Mouse (Mus musculus) ES-E14 (cell line): ENCODE data around the gene Dmp1. TPM values are rescaled to one million over a fixed set of nuclear protein-coding genes. Genes with fewer than 3 reads are reported as not detected.

Source experiments
- DNase-seq: peaks from one replicate; pipeline ENCODE4 v3.0.0-alpha.2; 2013; ENCODE audit warnings: low read depth, low spot score
- H3K27ac ChIP-seq: 2 replicates; pipeline ENCODE4 v1.5.1; 2012; ENCODE audit warnings: low read depth, mild to moderate bottlenecking, low read length, moderate library complexity, mixed read lengths; ENCODE audit not compliant: poor library complexity, insufficient read depth, severe bottlenecking
- H3K36me3 ChIP-seq: 2 replicates; pipeline ENCODE4 v1.6.1; 2012; ENCODE audit warnings: mild to moderate bottlenecking, low read length, moderate library complexity, mixed read lengths; ENCODE audit not compliant: control insufficient read depth, poor library complexity, insufficient read depth, severe bottlenecking
- H3K4me1 ChIP-seq, 2 experiments: fragments of 150-350 bp in 1 of 2; sonication (generic) in 1 of 2; 2 replicates each; pipeline ENCODE4 v1.6.1; 2012; ENCODE audit warnings: low read length in 2 of 2, mild to moderate bottlenecking in 1 of 2, mixed read lengths in 1 of 2; ENCODE audit not compliant: control insufficient read depth in 2 of 2, insufficient read depth in 2 of 2, poor library complexity in 1 of 2
- H3K4me3 ChIP-seq, 2 experiments: fragments of 150-350 bp in 1 of 2; sonication (generic) in 1 of 2; 2 replicates each; pipeline ENCODE4 v1.5.1; 2012; ENCODE audit warnings: low read length in 2 of 2, low read depth in 1 of 2, mild to moderate bottlenecking in 1 of 2, mixed read lengths in 1 of 2; ENCODE audit not compliant: insufficient read depth in 1 of 2, poor library complexity in 1 of 2, severe bottlenecking in 1 of 2
- H3K9ac ChIP-seq: 2 replicates; pipeline ENCODE4 v1.6.1; 2012; ENCODE audit warnings: low read depth, mild to moderate bottlenecking, low read length, mixed read lengths; ENCODE audit not compliant: poor library complexity, insufficient read depth, severe bottlenecking
- H3K9me3 ChIP-seq: fragments of 150-350 bp; sonication (generic); 2 replicates; pipeline ENCODE4 v1.6.1; 2012; ENCODE audit warnings: low read depth, mild to moderate bottlenecking, low read length; ENCODE audit not compliant: control insufficient read depth, insufficient read depth
- CHD2 ChIP-seq: IDR thresholded peaks from 2 replicates; pipeline ENCODE4 v1.6.1; 2014; ENCODE audit warnings: mild to moderate bottlenecking, low read depth, low read length, inconsistent platforms
- HCFC1 ChIP-seq: IDR thresholded peaks from 2 replicates; pipeline ENCODE4 v1.6.1; 2012; ENCODE audit warnings: low read length, inconsistent platforms, borderline replicate concordance; ENCODE audit not compliant: insufficient read depth
- MAFK ChIP-seq: IDR thresholded peaks from 2 replicates; pipeline ENCODE4 v1.6.1; 2014; ENCODE audit warnings: mild to moderate bottlenecking, low read depth, low read length, inconsistent platforms; ENCODE audit not compliant: insufficient read depth
- ZC3H11A ChIP-seq: IDR thresholded peaks from 2 replicates; pipeline ENCODE4 v1.6.1; 2012; ENCODE audit warnings: low read depth, mild to moderate bottlenecking, inconsistent platforms, low read length, borderline replicate concordance
- ZNF384 ChIP-seq: IDR thresholded peaks from 2 replicates; pipeline ENCODE4 v1.6.1; 2012; ENCODE audit warnings: low read depth, low read length, inconsistent platforms
- in situ Hi-C, 2 experiments: fragments of 600-800 bp; cut with MboI; formaldehyde crosslinking; loops; one replicate each; pipeline ENCODE4 v1.15.1; 2025; ENCODE audit warnings: low sequenced_read_pairs in 2 of 2, inconsistent platforms in 1 of 2; ENCODE audit not compliant: unreplicated experiment in 2 of 2
- total RNA-seq: library from RNA; depleted of rRNA; stranded (reverse); fragments of 300-350 nt; gene quantifications from 2 replicates; pipeline ENCODE4 v1.2.3, GENCODE M21; 2012; rRNA removed

Gene Dmp1
- not detected in 2 replicates for total RNA-seq

GRCm38 (mm10) chr5:104202351-104202750 is at the start of gene Dmp1:
Gene Dmp1, plus strand, starts transcription at chr5:104202613.
- TF ChIP-seq HCFC1 (no peak), MAFK (no peak), CHD2 (no peak), ZNF384 (no peak), ZC3H11A (no peak)
- Histone ChIP-seq H3K9me3 (no peaks in the 10 kb centered on the region), H3K36me3 (no peaks in the 10 kb centered on the region), H3K4me1 (no peaks in the 10 kb centered on the region), H3K4me3 (no peak within 1 kb of the TSS), H3K9ac (no peak within 1 kb of the TSS), H3K27ac (no peak within 1 kb of the TSS)
- in situ Hi-C loops, result no loop called here
- no peak for DNase-seq

DNA sequence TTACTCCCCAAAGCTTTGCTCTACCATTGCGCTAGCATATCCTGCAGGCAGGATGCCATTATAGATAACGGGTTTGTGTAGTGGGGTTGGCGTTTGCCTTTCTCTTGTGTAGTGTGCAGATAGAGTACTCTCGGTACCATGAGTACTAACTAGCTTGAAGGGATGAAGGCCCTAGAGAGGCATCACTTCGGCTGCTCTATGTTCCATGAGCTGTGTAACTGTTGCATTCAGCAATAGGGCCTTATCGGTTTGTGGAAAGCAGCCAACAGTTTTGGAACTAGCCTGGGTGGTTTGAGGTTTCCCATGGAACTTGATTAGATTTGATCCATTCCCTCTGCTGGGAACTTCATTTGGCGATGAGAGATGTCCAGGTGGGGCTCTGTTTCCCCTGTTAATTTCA is 44.7 kb upstream of the Dmp1 start:
- Histone ChIP-seq H3K36me3 (no peaks in the 10 kb centered on the region), H3K27ac (no peak overlapping the region), H3K4me1 (no peaks in the 10 kb centered on the region), H3K4me3 (no peak overlapping the region), H3K9ac (no peak overlapping the region), H3K9me3 (no peaks in the 10 kb centered on the region)
- in situ Hi-C loops, result no loop called here
- TF ChIP-seq ZC3H11A (no peak), HCFC1 (no peak), ZNF384 (no peak), MAFK (no peak), CHD2 (no peak)
- no peak for DNase-seq

- Histone ChIP-seq H3K36me3 (no peaks in the 10 kb centered on the region), H3K27ac (no peak overlapping the region), H3K9ac (no peak overlapping the region), H3K9me3 (no peaks in the 10 kb centered on the region), H3K4me1 (no peaks in the 10 kb centered on the region), H3K4me3 (no peak overlapping the region)
- DNase-seq, result no peak
- in situ Hi-C loops, result no loop called here
- TF ChIP-seq MAFK, result no peak
- TF ChIP-seq HCFC1, result no peak
- TF ChIP-seq ZC3H11A, result no peak
- TF ChIP-seq ZNF384, result no peak
- no peak for TF ChIP-seq CHD2
Observed at GRCm38 (mm10) chr5:104158332-104159052, 43.9 kb upstream of the Dmp1 start.

GRCm38 (mm10) chr5:104160581-104160980 is 41.8 kb upstream of the Dmp1 start:
- H3K27ac ChIP-seq, result no peak overlapping the region

More at GRCm38 (mm10) chr5:104160581-104160980, 41.8 kb upstream of the Dmp1 start:
- TF ChIP-seq ZC3H11A (no peak), CHD2 (no peak), ZNF384 (no peak), MAFK (no peak), HCFC1 (no peak)
- Histone ChIP-seq H3K4me1 (no peaks in the 10 kb centered on the region; a peak in 1 of 4 replicates), H3K36me3 (no peaks in the 10 kb centered on the region), H3K9me3 (no peaks in the 10 kb centered on the region), H3K9ac (no peak overlapping the region), H3K4me3 (no peak overlapping the region)
- in situ Hi-C loops, result no loop called here
- DNase-seq, result no peak
